Mouse (Mus musculus): ENCODE measurements around the gene Tasp1.

DNA sequence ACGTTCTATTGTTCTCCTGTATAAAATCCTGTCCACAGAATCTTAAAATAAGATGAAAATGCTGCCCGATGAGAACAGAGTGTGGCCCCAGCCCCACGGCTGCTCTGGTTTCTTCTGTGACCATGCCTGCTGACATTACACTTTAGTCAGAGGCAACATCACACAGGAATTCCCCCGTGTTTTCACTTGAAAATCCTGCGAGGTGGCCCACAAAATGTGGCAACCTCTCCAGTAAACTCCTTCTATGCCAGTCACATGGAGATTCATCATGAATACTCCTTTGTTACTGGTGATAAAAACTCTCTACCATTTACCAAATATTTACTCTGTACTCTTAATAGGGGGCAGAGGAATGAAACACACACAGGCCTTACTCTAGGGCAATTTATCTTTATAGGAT lies 225.7 kb downstream of the Tasp1 start:
- TF ChIP-seq CTCF (IDR thresholded peaks at IDR 0.05; ENCODE audit: extremely low read depth, insufficient read depth, low read length) = no peak
- no peak for TF ChIP-seq POLR2A (IDR thresholded peaks at IDR 0.05; ENCODE audit: extremely low read depth, insufficient read depth, low read length)
